Mouse (Mus musculus) right cerebral cortex, postnatal 25 days (tissue): ENCODE results near the gene Srcin1.

Source experiments
- DNase-seq: peaks from one replicate; pipeline ENCODE4 v3.0.0; 2022

The Srcin1 gene

DNA sequence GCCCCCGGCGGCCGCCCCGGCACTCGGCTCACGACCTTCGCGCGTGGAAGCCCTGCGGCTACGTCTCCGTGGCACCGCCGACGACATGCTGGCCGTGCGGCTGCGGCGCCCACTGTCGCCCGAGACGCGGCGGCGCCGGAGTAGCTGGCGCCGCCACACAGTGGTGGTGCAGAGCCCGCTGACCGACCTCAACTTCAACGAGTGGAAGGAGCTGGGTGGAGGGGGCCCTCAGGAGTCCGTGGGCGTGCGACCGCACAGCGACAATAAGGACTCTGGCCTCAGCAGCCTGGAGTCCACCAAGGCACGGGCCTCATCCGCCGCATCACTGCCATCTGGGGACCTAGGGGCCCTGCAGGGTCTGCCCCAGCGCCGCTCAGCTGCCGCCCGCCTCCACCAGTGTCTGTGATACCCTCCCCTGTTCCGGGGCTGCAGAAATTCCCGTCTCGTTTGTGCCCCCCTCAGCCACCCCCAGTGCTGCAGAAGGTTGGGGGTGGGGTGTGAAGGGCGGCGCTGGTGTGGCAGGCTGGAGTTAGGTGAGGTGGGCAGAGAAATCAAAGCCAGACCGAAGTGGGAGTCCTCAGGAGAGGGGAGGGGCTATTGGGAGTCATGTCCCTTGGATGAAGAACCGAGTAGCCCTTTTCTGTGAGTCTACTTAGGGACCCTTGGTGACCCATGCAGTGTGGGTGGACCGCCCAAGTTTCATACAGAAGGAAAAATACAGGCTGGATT, 75.1 kb downstream of the Srcin1 start:
- no peak for DNase-seq

- no peak for DNase-seq
These were observed 75.9 kb downstream of the Srcin1 start, which contains the start of gene 4933428G20Rik for GRCm38 (mm10) chr11:97499865-97500719. Gene 4933428G20Rik, minus strand, starts transcription at chr11:97500340.

- no peak for DNase-seq
These were observed 78.4 kb downstream of the Srcin1 start for GRCm38 (mm10) chr11:97497543-97497942.

DNA sequence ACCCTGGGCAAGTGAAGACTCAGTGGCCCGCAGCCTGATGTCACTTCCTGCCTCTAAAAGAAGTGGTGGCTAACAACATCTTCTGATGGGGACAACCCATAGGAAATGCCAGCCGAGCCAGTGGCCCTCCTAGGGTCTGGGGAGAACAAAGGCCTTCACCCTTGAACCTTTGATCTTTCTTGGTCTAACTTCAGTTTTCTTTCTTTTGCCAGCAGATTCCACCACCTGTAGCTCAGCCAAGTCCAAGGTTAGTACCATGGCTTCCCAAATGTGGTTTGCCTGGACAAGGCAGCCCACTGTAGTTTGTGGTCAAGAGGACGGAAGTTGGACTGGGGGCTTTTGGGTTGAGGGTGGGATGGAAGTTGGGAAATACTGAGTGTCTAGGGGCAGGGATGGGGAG, 83.2 kb downstream of the Srcin1 start:
- DNase-seq: no peak

GRCm38 (mm10) chr11:97491640-97492039, 84.3 kb downstream of the Srcin1 start:
- no peak for DNase-seq

GRCm38 (mm10) chr11:97489589-97490324, 86.2 kb downstream of the Srcin1 start:
- peak; percentile 59 for DNase-seq

DNA sequence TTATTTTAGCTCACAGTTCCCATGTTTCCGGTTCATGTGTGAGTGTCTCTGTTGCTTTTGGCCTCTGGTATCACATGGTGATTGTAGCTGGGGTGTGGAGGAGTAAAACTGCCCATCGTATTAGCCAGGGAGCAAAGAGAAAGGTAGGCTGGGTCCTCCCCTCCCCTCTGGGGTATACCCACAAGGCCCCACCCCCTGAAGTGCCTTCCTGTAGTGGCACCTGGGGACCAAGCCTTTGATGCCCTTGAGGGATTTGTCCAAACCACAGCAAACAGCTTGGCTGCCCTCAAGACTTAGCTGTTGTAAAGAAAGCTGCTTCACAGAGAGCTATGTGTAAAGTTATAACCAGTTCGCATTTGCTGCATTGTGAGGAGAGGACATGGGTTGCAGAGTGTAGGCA, 88.3 kb downstream of the Srcin1 start:
- DNase-seq: no peak

DNA sequence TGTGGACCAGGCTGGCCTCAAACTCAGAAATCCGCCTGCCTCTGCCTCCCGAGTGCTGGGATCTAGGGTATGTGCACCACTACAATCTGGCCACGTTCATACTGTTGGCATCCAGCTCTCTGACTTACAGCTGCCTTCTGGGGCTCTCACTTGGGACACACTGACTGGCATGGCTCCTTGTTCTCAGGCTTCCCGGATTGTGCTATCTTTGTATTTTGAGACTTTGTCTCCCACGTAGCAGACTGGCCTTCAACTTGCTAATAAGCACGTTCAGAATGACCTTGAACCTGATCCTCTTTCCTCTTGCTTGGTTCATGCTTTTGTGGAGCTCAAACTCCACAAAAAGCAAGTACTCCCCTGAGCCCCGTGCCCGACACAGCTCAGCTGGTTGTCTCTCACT, 90.3 kb downstream of the Srcin1 start:
- no peak for DNase-seq

- no peak for DNase-seq
These were observed 96.2 kb downstream of the Srcin1 start for GRCm38 (mm10) chr11:97479824-97480223.

DNA sequence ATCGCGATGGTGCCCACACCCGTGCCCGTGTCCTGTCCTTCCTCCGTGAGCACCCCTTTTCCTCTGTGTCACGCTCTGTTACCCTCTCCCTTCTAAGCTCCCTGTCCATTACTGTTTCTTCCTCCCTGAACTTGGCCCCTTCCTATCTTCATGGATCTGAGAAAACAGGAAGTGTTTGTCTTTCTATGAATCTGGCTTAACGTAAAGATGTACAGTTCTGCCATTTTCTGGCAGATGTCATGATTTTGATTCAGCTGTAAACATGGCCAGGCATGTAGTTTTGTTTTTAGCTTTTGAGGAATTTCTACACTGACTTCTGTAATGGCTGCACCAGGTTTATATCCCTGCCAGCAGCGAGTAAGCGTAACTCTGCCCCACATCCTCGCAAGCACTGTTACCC, 96.9 kb downstream of the Srcin1 start:
- DNase-seq: no peak

DNA sequence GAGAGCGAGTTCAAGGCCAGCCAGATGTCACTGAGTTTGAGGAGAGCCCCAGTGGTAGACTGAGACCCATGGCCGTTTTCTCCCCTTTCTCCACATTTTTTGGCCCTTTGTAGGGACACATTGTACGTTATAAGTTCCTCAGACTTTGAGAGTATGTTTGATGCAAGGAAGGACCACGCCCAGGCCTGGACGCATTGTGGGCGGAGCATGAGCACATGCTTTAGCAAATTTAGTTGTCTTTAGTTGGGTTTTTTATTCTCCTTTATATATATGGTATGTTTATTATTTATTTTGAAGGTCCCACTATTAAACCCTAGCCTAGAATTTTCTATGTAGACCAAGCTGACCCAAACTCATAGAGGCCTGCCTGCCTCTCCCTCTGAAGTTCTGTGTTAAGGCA, 97.6 kb downstream of the Srcin1 start:
- DNase-seq: no peak

- DNase-seq: no peak
These were observed 98.6 kb downstream of the Srcin1 start for GRCm38 (mm10) chr11:97477431-97477830.

DNA sequence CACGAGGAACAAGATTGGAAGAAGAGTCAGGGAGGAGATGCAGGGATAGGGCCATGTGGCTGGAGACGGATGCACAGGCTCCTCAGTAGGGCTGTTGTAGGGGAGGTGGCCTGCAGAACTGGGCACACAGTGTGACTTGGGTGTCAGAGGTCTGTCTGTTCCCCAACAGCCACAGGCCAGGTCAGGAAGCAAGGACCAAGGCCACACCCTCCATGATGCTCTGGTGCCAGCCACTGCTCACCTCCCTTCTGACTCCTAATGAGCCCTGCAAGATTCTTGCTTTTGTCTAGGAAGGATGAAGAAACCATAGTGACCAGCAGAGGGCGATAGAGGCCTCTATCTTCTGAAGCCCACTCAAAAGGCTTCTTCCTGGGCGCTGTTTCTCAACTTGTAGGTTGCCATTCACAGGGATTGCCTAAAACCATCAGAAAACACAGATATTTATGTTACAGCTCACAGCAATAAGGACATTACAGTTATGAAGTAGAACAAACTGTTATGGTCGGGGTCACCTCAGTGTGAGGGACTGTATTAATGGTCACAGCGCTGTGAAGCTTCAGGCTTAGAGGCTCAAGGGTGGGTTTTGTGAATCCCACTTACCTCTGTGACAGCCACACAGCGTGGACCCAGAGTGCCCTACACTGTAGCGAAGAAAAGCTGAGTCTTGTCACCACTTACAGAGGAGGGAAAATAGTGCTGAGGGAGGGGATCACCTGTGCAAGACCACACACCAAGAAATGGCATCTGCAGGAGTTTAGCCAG, 99.5 kb downstream of the Srcin1 start:
- no peak for DNase-seq

DNA sequence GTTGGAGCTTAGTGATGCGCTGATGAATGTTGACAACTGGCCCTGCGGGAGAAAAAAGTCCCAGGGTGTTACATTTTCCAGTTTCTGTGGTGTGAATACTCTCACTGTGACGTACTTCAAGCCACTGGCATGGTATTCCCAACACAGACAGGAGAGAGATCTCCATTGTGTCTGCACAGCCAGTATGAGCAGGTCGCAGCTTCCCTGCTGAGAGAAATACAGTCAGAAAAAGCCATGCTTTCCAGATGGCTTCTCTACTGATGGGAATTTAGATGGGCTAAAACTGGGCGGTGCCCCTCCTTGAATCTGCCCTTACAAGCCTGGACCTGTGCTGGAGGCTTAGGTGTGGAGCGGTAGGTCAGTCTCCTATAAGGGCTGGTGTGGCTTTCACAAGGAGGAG, 104.7 kb downstream of the Srcin1 start:
- DNase-seq: no peak

DNA sequence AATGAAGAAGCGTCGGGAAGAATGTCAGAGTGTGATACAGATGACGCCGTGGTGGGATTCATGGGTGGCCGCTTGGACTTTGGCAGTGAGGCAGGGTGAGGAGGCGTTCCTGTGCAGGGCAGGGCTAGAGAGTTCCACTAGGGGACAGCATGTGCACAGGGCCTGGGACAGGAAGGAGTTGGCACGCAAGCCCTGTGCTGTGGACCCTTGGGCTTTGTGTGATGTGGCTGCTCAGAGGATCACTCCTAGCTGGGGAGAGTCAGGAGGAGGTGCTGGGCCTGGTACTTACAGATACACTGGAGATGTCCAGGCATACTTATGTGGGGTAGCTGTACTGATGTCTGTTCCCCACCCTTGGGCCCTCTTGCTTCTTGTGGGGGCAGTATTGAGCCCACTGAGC, 106.2 kb downstream of the Srcin1 start:
- DNase-seq: no peak

DNA sequence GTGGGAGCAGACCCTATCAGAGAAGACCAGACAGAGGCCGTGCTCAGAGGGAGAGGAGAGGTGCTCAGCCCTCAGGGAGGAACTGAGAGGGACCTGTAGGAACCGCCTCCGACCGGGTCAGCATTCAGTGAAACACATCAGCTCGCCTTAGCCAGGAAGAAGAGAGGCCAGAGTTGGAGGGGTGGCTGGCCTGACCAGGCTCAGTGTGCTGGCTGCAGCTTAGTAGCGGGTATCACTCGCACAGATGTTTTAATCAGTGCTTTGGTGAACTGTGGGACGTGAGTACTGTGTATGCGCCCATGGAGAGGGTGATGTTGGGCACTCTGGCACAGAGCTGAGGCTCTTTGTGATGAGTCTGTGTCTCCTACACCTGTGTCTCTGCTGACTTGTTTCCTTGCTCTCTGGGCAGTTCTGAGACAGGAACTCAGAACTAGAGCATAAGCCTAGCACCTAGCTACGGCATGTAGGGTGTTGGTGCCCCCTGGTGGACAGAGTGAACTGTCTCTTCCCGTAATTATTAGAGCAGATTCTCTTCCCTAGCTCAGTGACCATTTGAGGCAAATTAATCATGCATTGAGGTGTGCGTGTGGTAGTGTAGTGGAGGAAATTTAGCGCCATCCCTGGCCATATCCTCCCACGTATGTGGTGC, 107.2 kb downstream of the Srcin1 start:
- peak; percentile 72 for DNase-seq

DNA sequence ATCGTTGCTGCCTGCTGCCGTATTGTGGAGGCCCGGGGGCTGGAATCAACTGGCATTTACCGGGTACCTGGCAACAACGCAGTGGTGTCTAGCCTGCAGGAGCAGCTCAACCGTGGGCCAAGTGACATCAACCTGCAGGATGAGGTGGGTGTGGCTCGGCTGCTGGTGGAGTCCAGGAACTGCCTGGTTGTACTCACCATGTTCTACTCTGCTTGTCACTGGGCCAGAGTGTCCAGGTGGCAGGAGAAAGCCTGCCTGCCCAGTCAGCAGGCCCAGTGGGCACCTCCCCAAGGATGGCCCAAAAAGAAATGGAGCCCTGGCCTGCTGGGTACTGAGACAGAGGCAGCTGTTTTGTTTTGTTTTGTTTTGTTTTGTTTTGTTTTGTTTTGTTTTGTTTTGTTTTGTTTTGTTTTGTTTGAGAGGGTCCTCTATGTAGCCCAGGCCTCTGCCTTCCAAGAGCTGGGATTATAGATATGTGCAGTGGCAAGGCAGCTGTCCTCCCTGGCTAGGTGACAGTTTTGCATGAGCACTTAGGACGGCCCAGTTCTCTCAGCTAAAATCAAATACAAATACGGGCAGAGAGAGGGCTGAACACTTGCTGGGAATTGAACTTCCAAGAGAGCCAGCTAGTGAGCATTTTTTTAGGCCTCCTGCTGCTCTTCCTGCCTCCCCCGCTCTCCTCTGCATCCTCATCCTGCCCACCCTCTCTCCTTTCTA, 109.4 kb downstream of the Srcin1 start:
- no peak for DNase-seq

DNA sequence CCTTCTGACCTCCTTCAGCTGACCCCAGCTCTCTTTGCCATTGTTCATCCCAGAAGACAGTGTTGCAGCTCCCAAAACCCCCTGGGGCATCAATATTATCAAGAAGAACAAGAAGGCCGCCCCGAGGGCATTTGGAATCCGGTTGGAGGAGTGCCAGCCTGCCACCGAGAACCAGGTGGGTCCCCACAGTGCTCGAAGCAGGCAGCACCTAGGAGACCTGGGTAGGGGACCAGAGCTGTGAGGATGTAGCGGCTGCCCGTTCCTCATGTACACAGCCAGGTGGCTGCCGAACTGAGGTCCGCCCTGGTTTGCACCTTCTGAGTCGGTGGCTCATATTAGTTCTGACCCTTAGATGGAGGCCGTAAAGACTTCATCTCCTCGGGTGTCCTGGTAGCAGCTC, 110.0 kb downstream of the Srcin1 start:
- DNase-seq: no peak

GRCm38 (mm10) chr11:97463991-97464390, 112.0 kb downstream of the Srcin1 start:
- no peak for DNase-seq

DNA sequence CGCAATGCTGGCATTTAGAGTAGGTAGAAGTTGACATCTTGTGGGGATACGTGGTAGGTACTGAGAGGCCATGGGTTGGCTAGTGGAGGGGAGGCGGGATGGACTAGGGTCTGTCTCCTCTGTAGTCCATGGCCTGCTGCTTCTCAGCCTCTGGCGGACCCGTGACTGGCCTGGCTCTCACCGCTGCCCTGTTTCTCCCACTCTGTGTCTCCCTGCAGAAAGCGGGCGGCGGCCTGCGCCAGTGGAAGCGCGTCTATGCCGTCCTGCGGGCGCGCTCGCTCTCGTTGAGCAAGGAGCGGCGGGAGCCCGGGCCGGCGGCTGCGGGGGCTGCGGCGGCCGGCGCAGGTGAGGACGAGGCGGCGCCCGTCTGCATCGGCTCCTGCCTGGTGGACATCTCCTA, 112.8 kb downstream of the Srcin1 start:
- DNase-seq: no peak

DNA sequence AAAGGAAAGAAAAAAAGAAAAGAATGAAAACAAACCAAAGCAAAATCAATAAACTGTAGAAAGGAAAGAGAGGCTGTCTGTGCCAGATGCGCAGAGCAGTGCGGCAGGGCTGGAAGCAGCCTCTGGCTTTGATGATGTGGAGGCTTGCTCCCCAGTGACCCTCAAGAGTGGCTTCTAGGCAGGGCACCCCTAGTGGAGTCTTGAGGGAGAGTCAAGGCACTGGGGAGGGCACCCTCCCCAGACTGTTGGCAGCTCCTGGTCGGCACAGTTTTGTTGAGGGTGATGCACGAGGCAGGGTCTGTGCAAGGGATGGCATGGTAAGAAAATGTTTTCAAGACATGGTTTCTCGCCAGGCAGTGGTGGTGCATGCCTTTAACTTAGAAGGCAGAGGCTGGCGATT, 113.4 kb downstream of the Srcin1 start:
- DNase-seq: no peak
